18 mouse cellular contexts compared by ENCODE assay signal in genomic region chr10:78367586-78367985, GRCm38 (mm10). TPM values are rescaled to one million over a fixed set of nuclear protein-coding genes. Genes with fewer than 3 reads are reported as not detected.
DNase-seq lines count a peak whose midpoint lies in the region; ATAC-seq and TF ChIP-seq lines count a peak whose summit lies in the region.
"Had no signal": no experiment of that assay in that cellular context is flagged by ENCODE, and none has a peak within 500 bp of the region (broad histone marks: within the 10 kb centered on the region; RNA-seq: fewer than 3 reads in every experiment).

No protein-coding gene starts in this region.

- peak overlapping the region; percentile 65 for H3K4me2 ChIP-seq in liver, embryonic 12.5 days
- H3K4me2 ChIP-seq: forebrain, embryonic 15.5 days; hindbrain, embryonic 12.5 days; limb, embryonic 12.5 days; lung, embryonic 15.5 days had no signal

- H3K4me1 ChIP-seq in E14TG2a.4 (replicated peaks; ENCODE audit: low read depth, low read length) (peaks cover 93% of the 10 kb centered on the region), G1E (ENCODE audit: insufficient read depth, low read depth, low read length) (peaks cover 81% of the 10 kb centered on the region)
- peaks cover 60% of the 10 kb centered on the region for H3K4me1 ChIP-seq in liver, embryonic 12.5 days
- H3K4me1 ChIP-seq: forebrain, embryonic 15.5 days; hindbrain, embryonic 12.5 days had no signal

- peak; percentile 12 for DNase-seq in G1E (ENCODE audit: low spot score)
- no peak for DNase-seq in ovary, postnatal 10 days (ENCODE audit: low spot score)
- DNase-seq in Muller cell, postnatal 12 days (ENCODE audit: inconsistent ontology term): no peak
- no peak for DNase-seq in embryo, embryonic 10.5 days (ENCODE audit: low spot score)
- no peak for DNase-seq in kidney, adult 8-10 months
- DNase-seq: cerebellum, postnatal 25 days; kidney, adult 11 months; kidney, postnatal 10 days; spleen, adult 18-20 months; thymus, postnatal 25 days had no signal

- peak overlapping the region; percentile 92 for H3K27ac ChIP-seq in liver, embryonic 12.5 days
- H3K27ac ChIP-seq: forebrain, embryonic 15.5 days; hindbrain, embryonic 12.5 days; limb, embryonic 12.5 days; lung, embryonic 15.5 days had no signal

- H3K27me3 ChIP-seq in E14TG2a.4 (ENCODE audit: insufficient read depth, low read length) (peaks cover 45% of the 10 kb centered on the region), G1E (ENCODE audit: insufficient read depth, low read length) (peaks cover 13% of the 10 kb centered on the region)
- peaks cover 19% of the 10 kb centered on the region; the same call in 1 of the 2 replicates for H3K27me3 ChIP-seq in liver, embryonic 12.5 days (replicated peaks)
- H3K27me3 ChIP-seq: forebrain, embryonic 15.5 days; hindbrain, embryonic 12.5 days; limb, embryonic 12.5 days; lung, embryonic 15.5 days had no signal

- H3K9ac ChIP-seq in liver, embryonic 12.5 days: peak overlapping the region; percentile 45; the same call in 1 of the 2 replicates
- H3K9ac ChIP-seq: forebrain, embryonic 15.5 days; hindbrain, embryonic 12.5 days; limb, embryonic 12.5 days; lung, embryonic 15.5 days had no signal

- WGBS in liver, embryonic 12.5 days (ENCODE audit: insufficient replicate concordance): 15% methylated on average over 4 of the region's 4 CpGs

- no peaks in the 10 kb centered on the region for H3K9me3 ChIP-seq in E14TG2a.4 (ENCODE audit: low read length)
- H3K9me3 ChIP-seq in G1E (replicated peaks): no peaks in the 10 kb centered on the region; the same call in 1 of the 2 replicates
- no peaks in the 10 kb centered on the region for H3K9me3 ChIP-seq in liver, embryonic 12.5 days (replicated peaks)
- H3K9me3 ChIP-seq: forebrain, embryonic 15.5 days; hindbrain, embryonic 12.5 days; limb, embryonic 12.5 days; lung, embryonic 15.5 days had no signal

- H3K4me3 ChIP-seq in E14TG2a.4 (replicated peaks; ENCODE audit: low read length): peak overlapping the region; percentile 49
- H3K4me3 ChIP-seq in G1E (ENCODE audit: low read depth, low read length): peak overlapping the region; percentile 34; the same call in 1 of the 2 replicates
- peak overlapping the region; percentile 21; the same call in 1 of the 2 replicates for H3K4me3 ChIP-seq in liver, embryonic 12.5 days
- H3K4me3 ChIP-seq: forebrain, embryonic 15.5 days; hindbrain, embryonic 12.5 days; limb, embryonic 12.5 days; lung, embryonic 15.5 days had no signal

- TF ChIP-seq CTCF in E14TG2a.4 (conservative IDR thresholded peaks at IDR 0.05; ENCODE audit: low read length) (no peak), G1E (IDR thresholded peaks at IDR 0.05; ENCODE audit: low read depth, low read length) (no peak)

- no peaks in the 10 kb centered on the region for H3K36me3 ChIP-seq in E14TG2a.4 (ENCODE audit: insufficient read depth, low read length)
- H3K36me3 ChIP-seq in G1E (replicated peaks): no peaks in the 10 kb centered on the region
- H3K36me3 ChIP-seq in liver, embryonic 12.5 days: no peaks in the 10 kb centered on the region
- H3K36me3 ChIP-seq: forebrain, embryonic 15.5 days; hindbrain, embryonic 12.5 days; limb, embryonic 12.5 days; lung, embryonic 15.5 days had no signal

- no peak for ATAC-seq in G1E (ENCODE audit: extremely low read depth, insufficient number of reproducible peaks, low FRiP score, poor library complexity, severe bottlenecking)
- peak; percentile 59 for ATAC-seq in erythroid progenitor cell, adult 5-6 weeks (replicated peaks; ENCODE audit: low FRiP score, poor library complexity, severe bottlenecking)
- peak; percentile 69 for ATAC-seq in liver, embryonic 12.5 days
- ATAC-seq: forebrain, embryonic 15.5 days; midbrain, embryonic 16.5 days had no signal

RNA-seq across cellular contexts. Expression of gene Agpat3, which starts 15.3 kb away (rescaled TPM):
- 1.2 and 2.3 TPM in 2 replicates for total RNA-seq in G1E (2014; fragmentation: Nextera tagmentation)
- total RNA-seq in G1E (2017): 1.9 and 2.3 TPM in 2 replicates
- 2.9 and 3.0 TPM in 2 replicates for polyA plus RNA-seq in G1E (2012)
- 16.6 and 24.7 TPM in 2 replicates for total RNA-seq in erythroid progenitor cell, adult 5-6 weeks (2015; ENCODE audit: low replicate concordance)
- 10.5 and 14.0 TPM in 2 replicates for total RNA-seq in erythroid progenitor cell, adult 5-6 weeks (2017; ENCODE audit: low replicate concordance)
- 25.3 and 25.7 TPM in 2 replicates for polyA plus RNA-seq in liver, embryonic 12.5 days (2016; fragmentation: Nextera tagmentation; extraction: Ambion mirVana)

RNA-seq across cellular contexts. Expression of gene Rrp1, which starts 45.3 kb away (rescaled TPM):
- 172 and 189 TPM in 2 replicates for total RNA-seq in G1E (2014; fragmentation: Nextera tagmentation)
- total RNA-seq in G1E (2017): 423 and 464 TPM in 2 replicates
- 372 and 420 TPM in 2 replicates for polyA plus RNA-seq in G1E (2012)
- 23.1 and 56.2 TPM in 2 replicates for total RNA-seq in erythroid progenitor cell, adult 5-6 weeks (2015; ENCODE audit: low replicate concordance)
- total RNA-seq in erythroid progenitor cell, adult 5-6 weeks (2017; ENCODE audit: low replicate concordance): 61.2 and 63.2 TPM in 2 replicates
- 200 and 201 TPM in 2 replicates for polyA plus RNA-seq in liver, embryonic 12.5 days (2016; fragmentation: Nextera tagmentation; extraction: Ambion mirVana)

RNA-seq across cellular contexts. Expression of gene Cstb, which starts 57.9 kb away (rescaled TPM):
- total RNA-seq in G1E (2014; fragmentation: Nextera tagmentation) (33.7 and 47.1 TPM in 2 replicates), G1E (2017) (251 and 260 TPM in 2 replicates)
- polyA plus RNA-seq in G1E (2012): 20.0 and 40.3 TPM in 2 replicates
- 14.3 TPM in 1 of 2 replicates, not detected in the other for total RNA-seq in erythroid progenitor cell, adult 5-6 weeks (2015; ENCODE audit: low replicate concordance)
- 6.7 TPM in 1 of 2 replicates, not detected in the other for total RNA-seq in erythroid progenitor cell, adult 5-6 weeks (2017; ENCODE audit: low replicate concordance)
- polyA plus RNA-seq in liver, embryonic 12.5 days (2016; fragmentation: Nextera tagmentation; extraction: Ambion mirVana): 104 and 106 TPM in 2 replicates
